Mouse (Mus musculus): ENCODE results near the gene Klhl31.

DNA sequence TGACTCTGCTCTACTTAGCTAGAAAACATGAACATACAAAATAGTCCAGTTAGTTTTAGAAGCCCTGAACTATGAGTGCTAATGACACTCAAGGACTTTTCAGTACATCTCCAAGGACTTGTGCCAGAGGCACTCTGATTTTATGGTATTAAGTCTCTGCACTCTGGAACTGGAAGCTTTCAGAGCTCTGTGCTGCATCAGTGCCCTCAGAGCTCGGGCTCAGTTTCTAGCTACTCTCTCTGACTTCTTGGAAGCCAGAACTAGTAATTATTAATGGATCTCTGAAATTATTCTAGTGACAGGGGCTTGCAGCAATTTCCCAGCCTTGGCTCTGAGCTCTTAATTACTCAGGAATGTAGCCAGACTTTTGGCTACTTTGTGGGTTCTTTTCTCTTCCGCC, 37.7 kb downstream of the Klhl31 start:
- TF ChIP-seq CTCF (IDR thresholded peaks at IDR 0.05): no peak
- TF ChIP-seq EP300 (IDR thresholded peaks at IDR 0.05): no peak

Measured in lung, postnatal 0 days (tissue).